Mouse (Mus musculus): ENCODE measurements around the gene Tmc3. TPM values are rescaled to one million over a fixed set of nuclear protein-coding genes. Genes with fewer than 3 reads are reported as not detected.

The Tmc3 gene
- polyA plus RNA-seq, 1 experiment, result 0.67 TPM

GRCm38 (mm10) chr7:83561849-83562248, 22.9 kb upstream of the Tmc3 start:
- no peak for TF ChIP-seq POLR2A (IDR thresholded peaks at IDR 0.05; ENCODE audit: borderline replicate concordance, low read depth, low read length)
- TF ChIP-seq CTCF (IDR thresholded peaks at IDR 0.05; ENCODE audit: low read depth, low read length), result no peak
- H3K27ac ChIP-seq (ENCODE audit: insufficient read depth, low read depth, low read length), result no peak overlapping the region
- H3K4me3 ChIP-seq (ENCODE audit: insufficient read depth, low read length), result no peak overlapping the region
- H3K4me1 ChIP-seq (ENCODE audit: control insufficient read depth, insufficient read depth, low read length), result peaks cover 41% of the 10 kb centered on the region

DNA sequence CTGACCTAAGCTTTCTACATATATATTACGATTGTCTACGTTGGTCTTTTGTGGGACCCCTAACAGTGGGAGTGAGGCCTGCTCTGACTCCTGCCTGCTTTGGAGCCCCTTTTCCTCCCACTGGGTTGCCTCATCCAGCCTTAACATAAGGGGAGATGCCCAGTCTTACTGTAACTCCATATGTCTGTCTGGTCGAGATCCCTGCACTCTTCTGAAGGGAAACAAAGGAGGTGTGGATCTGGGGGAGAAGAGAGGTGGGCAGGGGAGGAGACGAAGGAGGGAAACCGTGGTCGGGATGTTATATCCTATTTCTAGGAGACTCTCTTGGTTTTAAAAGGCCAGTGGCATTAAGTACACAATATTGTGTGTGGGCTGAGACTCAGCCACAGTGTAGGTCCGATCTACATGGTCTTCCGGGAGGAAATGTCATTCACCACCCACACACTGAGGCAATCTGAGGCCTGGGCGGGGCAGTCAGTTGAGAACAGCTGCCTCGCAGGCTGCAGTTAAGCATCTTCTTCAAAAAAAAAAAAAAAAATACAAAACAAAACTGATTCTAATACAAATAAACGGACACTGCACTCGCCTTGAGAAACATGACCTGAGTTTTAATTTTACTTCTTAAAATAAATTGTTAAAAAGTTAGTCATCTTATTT, 20.0 kb upstream of the Tmc3 start:
- no peak for TF ChIP-seq POLR2A (IDR thresholded peaks at IDR 0.05; ENCODE audit: borderline replicate concordance, low read depth, low read length)
- no peak for TF ChIP-seq CTCF (IDR thresholded peaks at IDR 0.05; ENCODE audit: low read depth, low read length)
- peak overlapping the region; percentile 86; the same call in 1 of the 2 replicates for H3K27ac ChIP-seq (ENCODE audit: insufficient read depth, low read depth, low read length)
- H3K4me1 ChIP-seq (ENCODE audit: control insufficient read depth, insufficient read depth, low read length), result peaks cover 32% of the 10 kb centered on the region
- no peak overlapping the region for H3K4me3 ChIP-seq (ENCODE audit: insufficient read depth, low read length)

DNA sequence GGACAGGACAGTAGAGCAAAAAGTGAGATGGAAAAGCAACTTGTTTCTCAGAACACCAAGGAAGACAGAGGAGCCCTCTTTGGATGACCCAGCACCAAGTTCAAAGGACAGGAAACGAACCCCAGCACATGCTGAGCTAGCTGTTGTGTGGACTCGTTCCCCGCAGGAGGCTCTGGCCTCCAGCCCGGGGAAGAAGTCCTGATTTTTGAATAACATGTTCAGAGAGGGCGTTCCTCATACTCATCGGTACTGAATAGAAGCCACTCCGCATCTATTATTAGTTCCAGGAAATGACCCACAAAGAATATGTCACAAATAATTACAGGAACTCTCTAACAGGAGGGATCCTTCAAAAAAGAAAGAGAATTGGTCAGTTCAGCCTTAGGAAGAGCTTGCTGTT, 18.8 kb upstream of the Tmc3 start:
- Histone ChIP-seq H3K4me1 (ENCODE audit: control insufficient read depth, insufficient read depth, low read length) (peaks cover 30% of the 10 kb centered on the region), H3K27ac (ENCODE audit: insufficient read depth, low read depth, low read length) (peak overlapping the region; percentile 86), H3K4me3 (ENCODE audit: insufficient read depth, low read length) (no peak overlapping the region)
- TF ChIP-seq CTCF (IDR thresholded peaks at IDR 0.05; ENCODE audit: low read depth, low read length) (no peak), POLR2A (IDR thresholded peaks at IDR 0.05; ENCODE audit: borderline replicate concordance, low read depth, low read length) (no peak)

GRCm38 (mm10) chr7:83567841-83568500, 16.8 kb upstream of the Tmc3 start:
- H3K27ac ChIP-seq (ENCODE audit: insufficient read depth, low read depth, low read length), result no peak overlapping the region
- H3K4me3 ChIP-seq (ENCODE audit: insufficient read depth, low read length), result no peak overlapping the region
- peaks cover 32% of the 10 kb centered on the region for H3K4me1 ChIP-seq (ENCODE audit: control insufficient read depth, insufficient read depth, low read length)
- TF ChIP-seq CTCF (IDR thresholded peaks at IDR 0.05; ENCODE audit: low read depth, low read length) (no peak), POLR2A (IDR thresholded peaks at IDR 0.05; ENCODE audit: borderline replicate concordance, low read depth, low read length) (no peak)

- H3K27ac ChIP-seq (ENCODE audit: insufficient read depth, low read depth, low read length), result no peak overlapping the region
- H3K4me3 ChIP-seq (ENCODE audit: insufficient read depth, low read length), result no peak overlapping the region
- TF ChIP-seq POLR2A (IDR thresholded peaks at IDR 0.05; ENCODE audit: borderline replicate concordance, low read depth, low read length) (no peak), CTCF (IDR thresholded peaks at IDR 0.05; ENCODE audit: low read depth, low read length) (no peak)
- peaks cover 32% of the 10 kb centered on the region for H3K4me1 ChIP-seq (ENCODE audit: control insufficient read depth, insufficient read depth, low read length)
Observed at GRCm38 (mm10) chr7:83568815-83569214, 15.9 kb upstream of the Tmc3 start.

GRCm38 (mm10) chr7:83569436-83569835, 15.3 kb upstream of the Tmc3 start:
- Histone ChIP-seq H3K27ac (ENCODE audit: insufficient read depth, low read depth, low read length) (no peak overlapping the region), H3K4me3 (ENCODE audit: insufficient read depth, low read length) (no peak overlapping the region)
- TF ChIP-seq POLR2A (IDR thresholded peaks at IDR 0.05; ENCODE audit: borderline replicate concordance, low read depth, low read length), result no peak
- no peak for TF ChIP-seq CTCF (IDR thresholded peaks at IDR 0.05; ENCODE audit: low read depth, low read length)

DNA sequence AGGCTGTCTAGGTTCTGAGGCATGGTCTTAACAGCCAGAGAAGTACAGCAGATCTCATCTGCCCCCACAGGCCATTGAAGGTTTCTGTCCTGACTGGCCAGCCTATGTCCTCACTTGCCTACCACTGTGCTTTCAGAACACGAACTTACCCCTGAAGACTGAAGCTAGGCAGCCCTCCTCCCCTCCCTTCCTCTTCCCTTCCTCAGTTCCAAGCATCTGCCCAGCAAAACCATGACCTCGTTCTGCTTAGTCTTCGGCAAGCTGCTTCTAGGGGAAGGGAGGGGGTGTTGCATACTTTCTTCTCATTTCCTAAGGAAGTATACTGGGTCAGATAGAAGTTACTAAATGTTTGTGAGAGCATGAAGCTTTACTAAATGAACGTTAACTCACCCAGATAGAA, 13.7 kb upstream of the Tmc3 start:
- TF ChIP-seq CTCF (IDR thresholded peaks at IDR 0.05; ENCODE audit: low read depth, low read length) (no peak), POLR2A (IDR thresholded peaks at IDR 0.05; ENCODE audit: borderline replicate concordance, low read depth, low read length) (no peak)
- H3K4me3 ChIP-seq (ENCODE audit: insufficient read depth, low read length), result no peak overlapping the region
- H3K27ac ChIP-seq (ENCODE audit: insufficient read depth, low read depth, low read length), result no peak overlapping the region
- peaks cover 16% of the 10 kb centered on the region for H3K4me1 ChIP-seq (ENCODE audit: control insufficient read depth, insufficient read depth, low read length)

More at GRCm38 (mm10) chr7:83569436-83569835, 15.3 kb upstream of the Tmc3 start:
- peaks cover 29% of the 10 kb centered on the region for H3K4me1 ChIP-seq (ENCODE audit: control insufficient read depth, insufficient read depth, low read length)

GRCm38 (mm10) chr7:83571901-83572300, 12.8 kb upstream of the Tmc3 start:
- Histone ChIP-seq H3K4me1 (ENCODE audit: control insufficient read depth, insufficient read depth, low read length) (peaks cover 12% of the 10 kb centered on the region), H3K27ac (ENCODE audit: insufficient read depth, low read depth, low read length) (no peak overlapping the region), H3K4me3 (ENCODE audit: insufficient read depth, low read length) (no peak overlapping the region)
- TF ChIP-seq POLR2A (IDR thresholded peaks at IDR 0.05; ENCODE audit: borderline replicate concordance, low read depth, low read length) (no peak), CTCF (IDR thresholded peaks at IDR 0.05; ENCODE audit: low read depth, low read length) (no peak)

- Histone ChIP-seq H3K4me1 (ENCODE audit: control insufficient read depth, insufficient read depth, low read length) (peaks cover 8% of the 10 kb centered on the region), H3K27ac (ENCODE audit: insufficient read depth, low read depth, low read length) (no peak overlapping the region), H3K4me3 (ENCODE audit: insufficient read depth, low read length) (no peak overlapping the region)
- TF ChIP-seq CTCF (IDR thresholded peaks at IDR 0.05; ENCODE audit: low read depth, low read length) (no peak), POLR2A (IDR thresholded peaks at IDR 0.05; ENCODE audit: borderline replicate concordance, low read depth, low read length) (no peak)
Observed at GRCm38 (mm10) chr7:83572451-83572850, 12.3 kb upstream of the Tmc3 start.

DNA sequence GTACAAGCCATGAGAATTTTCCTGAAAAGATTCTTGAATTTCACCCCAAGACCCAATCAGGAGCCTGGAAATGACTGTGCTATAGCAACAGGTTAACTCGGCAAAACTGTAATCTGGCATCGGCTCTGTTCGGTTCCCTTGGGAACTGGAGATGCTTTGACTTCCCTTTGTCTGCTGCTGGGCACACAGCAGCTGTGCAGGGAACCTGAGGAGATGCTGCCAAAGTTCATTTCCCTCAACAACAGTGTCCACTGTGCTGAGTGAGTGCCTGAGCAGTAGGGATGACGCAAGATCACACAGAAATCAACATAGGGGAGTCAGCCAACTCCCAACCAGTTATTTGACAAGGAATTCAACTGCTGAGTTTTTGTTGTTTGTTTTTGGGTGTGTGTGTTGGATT, 3.8 kb upstream of the Tmc3 start:
- Histone ChIP-seq H3K4me1 (ENCODE audit: control insufficient read depth, insufficient read depth, low read length) (peaks cover 12% of the 10 kb centered on the region), H3K4me3 (ENCODE audit: insufficient read depth, low read length) (no peak overlapping the region), H3K27ac (ENCODE audit: insufficient read depth, low read depth, low read length) (no peak overlapping the region)
- no peak for TF ChIP-seq POLR2A (IDR thresholded peaks at IDR 0.05; ENCODE audit: borderline replicate concordance, low read depth, low read length)
- no peak for TF ChIP-seq CTCF (IDR thresholded peaks at IDR 0.05; ENCODE audit: low read depth, low read length)

All from bone marrow macrophage, adult 2 months (primary cell).